Mouse (Mus musculus): ENCODE data around the gene Srd5a2.
"Not testable (repeated sequence)": the region's sequence is repeated elsewhere in the genome, so short reads cannot be mapped to it uniquely, and the experiment has no call there.

Srd5a2 gene

GRCm38 (mm10) chr17:74047210-74048082 lies at the start of gene Srd5a2:
Gene Srd5a2, minus strand, starts transcription at chr17:74047916.
- no peak for DNase-seq (ENCODE audit: low spot score in 2 of 2)

DNA sequence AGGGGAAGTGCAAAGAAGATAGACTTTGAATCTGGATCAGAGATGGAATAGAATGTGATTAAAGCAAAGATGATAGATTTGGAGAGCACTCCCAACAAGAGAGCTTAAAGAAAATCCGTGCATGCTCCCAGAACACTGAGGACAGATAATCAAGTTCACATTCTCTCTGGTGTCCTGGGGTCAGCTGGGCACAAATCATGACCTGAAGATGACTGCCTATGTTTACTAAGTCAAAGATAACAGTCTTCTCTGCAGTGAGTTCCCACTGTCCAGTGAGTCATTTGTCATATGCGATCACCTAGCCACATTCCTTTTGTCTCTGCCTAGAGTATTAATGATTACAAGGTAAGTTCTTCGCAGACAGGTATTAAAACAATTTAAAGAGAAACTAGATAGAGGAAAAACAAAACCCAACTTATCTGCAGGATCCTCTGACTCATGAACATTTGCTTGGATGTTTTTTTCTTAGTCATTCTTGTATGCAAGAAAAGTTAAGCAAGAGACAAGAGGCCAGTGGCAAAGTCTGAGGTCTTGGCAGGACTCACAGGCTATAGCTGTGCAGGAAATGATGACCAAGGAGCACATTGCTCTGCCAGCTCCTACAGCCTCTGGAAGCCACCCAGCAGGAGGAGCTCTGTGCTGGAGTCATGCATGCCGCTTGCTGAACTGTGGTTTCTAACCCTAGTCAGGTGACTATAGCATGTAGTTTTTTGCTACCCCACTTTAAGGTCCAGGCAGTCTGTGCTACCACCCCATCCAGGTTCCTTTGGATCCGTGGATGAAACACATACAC lies 41.4 kb upstream of the Srd5a2 start:
- peak; percentile 35 to 69 for DNase-seq (ENCODE audit: low spot score in 2 of 2)

GRCm38 (mm10) chr17:74088016-74088415 lies 40.3 kb upstream of the Srd5a2 start:
- DNase-seq (ENCODE audit: low spot score in 2 of 2) = no peak

- no peak for DNase-seq (ENCODE audit: low spot score in 2 of 2)
These were observed 35.7 kb upstream of the Srd5a2 start for GRCm38 (mm10) chr17:74083370-74083769.

DNA sequence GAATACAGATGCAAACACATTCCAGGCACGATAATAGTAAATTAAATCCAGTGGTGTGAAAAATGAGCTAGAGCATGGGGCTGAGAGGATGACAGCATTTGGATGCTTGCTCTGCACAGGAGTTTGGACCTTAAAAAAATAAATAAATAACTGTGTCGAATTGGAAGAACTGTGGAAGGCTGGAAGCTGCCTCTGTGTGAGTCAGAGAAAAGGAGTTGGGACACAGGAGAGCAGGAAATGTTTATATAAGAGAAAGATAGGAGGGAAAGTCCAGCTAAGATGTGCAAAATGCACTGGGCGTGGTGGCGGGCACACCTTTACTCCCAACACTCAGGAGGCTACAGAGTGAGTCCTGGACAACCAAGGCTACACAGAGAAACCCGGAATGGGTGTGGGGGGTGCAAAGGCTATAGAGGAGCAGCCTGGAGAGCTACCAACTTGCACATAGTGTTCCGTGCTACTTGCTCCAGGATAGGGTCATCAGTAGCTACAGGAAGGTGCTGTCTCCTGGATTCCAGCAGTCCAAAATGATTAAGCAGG lies 32.4 kb upstream of the Srd5a2 start:
- no peak for DNase-seq (ENCODE audit: low spot score in 2 of 2)

GRCm38 (mm10) chr17:74078776-74079495 lies 31.2 kb upstream of the Srd5a2 start:
- DNase-seq (ENCODE audit: low spot score in 2 of 2) = no peak

DNA sequence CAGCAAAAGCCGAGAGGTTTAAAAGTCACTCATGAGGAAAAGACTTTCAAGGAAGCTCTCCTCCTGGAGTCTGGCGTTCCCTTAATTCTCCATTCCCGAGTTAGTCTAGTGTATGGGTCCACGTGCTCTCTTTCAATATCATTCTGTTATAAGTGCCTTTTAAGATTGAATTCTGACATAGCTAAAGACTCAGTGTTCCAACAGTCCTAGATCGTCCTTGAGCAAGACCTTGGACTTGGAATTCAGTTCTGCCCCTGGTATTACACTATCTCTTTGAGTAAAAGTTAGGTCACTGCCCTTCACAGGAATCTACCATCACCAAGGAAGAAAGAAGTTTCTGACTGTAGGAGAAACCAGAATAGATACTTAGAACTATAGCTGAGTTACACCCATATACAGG lies 25.4 kb upstream of the Srd5a2 start:
- not testable (repeated sequence) for DNase-seq (ENCODE audit: low spot score in 2 of 2)

GRCm38 (mm10) chr17:74062763-74063162 lies 15.0 kb upstream of the Srd5a2 start:
- DNase-seq (ENCODE audit: low spot score in 2 of 2) = not testable (repeated sequence)

DNA sequence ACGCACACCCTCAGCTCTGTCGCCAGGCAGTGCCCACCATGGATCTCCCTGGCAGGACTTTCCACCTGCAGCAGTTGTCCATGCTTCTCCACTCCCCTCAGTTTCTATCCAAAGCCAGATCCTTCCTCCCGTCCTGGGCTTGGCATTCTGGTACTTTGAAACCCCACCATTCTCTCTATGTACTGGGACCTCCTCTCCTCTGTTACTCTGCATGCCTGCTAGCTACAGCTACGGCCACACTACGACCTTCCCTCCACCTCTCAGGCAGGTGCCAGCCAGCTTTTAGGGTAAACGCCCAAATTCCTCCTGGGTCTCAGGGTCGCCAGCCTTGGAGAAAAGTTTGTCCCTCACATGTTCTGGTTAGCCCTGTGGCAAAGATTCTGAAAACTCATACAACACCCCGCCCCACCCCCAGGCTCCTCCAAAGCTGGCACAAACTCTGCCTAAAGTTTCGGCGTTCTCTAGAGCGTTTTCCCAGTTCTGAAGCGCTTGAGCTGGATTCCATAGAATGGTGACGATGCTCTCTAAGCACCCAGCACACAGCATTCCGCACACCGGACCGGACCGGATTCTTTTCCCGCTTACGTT lies 607 bp upstream of the Srd5a2 start:
- DNase-seq (ENCODE audit: low spot score in 2 of 2) = no peak

GRCm38 (mm10) chr17:74043754-74044153 lies 4.0 kb downstream of the Srd5a2 start:
- no peak for DNase-seq (ENCODE audit: low spot score in 2 of 2)

- DNase-seq (ENCODE audit: low spot score in 2 of 2) = peak; percentile 72 to 75
These were observed 27.1 kb downstream of the Srd5a2 start for GRCm38 (mm10) chr17:74020526-74021203.

GRCm38 (mm10) chr17:74018281-74018680 lies 29.4 kb downstream of the Srd5a2 start:
- DNase-seq (ENCODE audit: low spot score in 2 of 2) = no peak

DNA sequence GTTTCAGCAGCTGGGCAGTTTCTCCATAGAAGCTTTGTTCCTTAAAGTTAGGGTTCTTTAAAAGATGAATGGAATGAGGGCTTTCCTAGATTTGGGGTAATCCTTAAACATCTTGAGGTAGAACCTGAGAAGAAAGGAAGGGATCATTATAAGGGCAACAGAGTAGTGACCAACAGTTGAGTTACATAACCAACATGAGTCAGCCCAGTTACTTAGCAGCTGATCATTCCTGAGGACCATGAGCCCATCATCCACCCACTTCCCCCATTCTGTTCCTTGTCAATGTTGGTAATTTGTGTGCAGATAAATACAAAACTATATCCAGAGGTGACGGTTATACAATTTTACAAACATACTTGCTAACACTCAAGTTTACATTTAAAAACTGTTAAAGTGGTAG lies 30.1 kb downstream of the Srd5a2 start:
- DNase-seq (ENCODE audit: low spot score in 2 of 2) = no peak

DNA sequence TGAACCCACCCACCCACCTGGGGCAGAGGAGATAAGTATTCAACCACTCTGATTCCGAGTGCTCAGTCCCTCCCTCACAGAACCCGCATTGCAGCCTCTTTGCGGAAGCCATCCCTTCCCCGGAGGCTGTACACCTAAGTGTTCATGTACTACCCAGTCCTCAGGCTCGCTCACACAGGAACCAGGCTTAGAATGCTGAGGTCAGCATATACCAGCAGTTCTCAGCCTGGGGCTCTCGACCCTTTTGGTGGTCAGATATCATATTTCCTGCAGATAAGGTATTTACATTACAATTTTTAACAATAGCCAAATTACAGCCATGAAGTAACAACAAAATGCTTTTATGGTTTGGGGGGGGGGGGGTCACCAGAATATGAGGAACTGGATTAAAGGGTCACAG lies 32.6 kb downstream of the Srd5a2 start:
- DNase-seq (ENCODE audit: low spot score in 2 of 2) = no peak

DNA sequence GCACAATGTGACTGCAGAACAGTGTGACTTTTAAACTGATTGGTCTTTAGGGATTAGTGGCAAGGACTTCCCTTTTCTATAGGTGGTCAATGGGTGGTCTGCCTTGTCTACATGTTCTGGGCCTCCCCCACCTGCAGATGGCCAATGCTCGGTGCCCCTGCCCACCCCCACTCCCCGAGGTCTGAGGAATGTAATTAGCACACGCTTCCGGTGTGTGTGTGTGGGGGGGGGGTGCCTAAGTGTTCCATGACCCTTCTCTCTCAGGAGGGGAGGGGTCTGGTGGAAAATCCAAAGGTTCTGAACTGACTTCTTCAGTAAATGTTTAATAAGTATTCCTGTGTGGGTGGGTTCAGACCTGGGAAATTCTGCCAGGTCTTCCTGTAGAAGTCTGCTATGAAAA lies 39.0 kb downstream of the Srd5a2 start:
- no peak for DNase-seq (ENCODE audit: low spot score in 2 of 2)

- DNase-seq (ENCODE audit: low spot score in 2 of 2) = no peak
These were observed 40.7 kb downstream of the Srd5a2 start for GRCm38 (mm10) chr17:74007001-74007400.

DNA sequence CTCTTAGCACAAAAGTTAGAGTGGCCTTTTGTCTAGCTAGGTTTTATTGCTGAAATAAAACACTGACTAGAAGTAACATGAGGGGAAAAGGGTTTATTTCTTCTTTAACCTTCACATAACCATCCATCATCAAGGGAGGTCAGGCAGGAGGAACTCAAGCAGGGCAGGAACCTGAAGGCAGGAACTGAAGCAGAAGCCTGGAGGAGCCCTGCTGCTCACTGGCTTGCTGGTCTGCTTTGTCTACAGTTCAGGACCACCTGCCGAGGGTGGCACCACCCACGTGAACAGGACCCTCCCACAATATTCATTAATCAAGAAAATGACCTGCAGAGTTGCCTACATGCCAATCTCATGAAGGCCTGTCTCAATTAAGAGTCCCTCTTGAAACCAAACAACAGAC lies 45.3 kb downstream of the Srd5a2 start:
- no peak for DNase-seq (ENCODE audit: low spot score in 2 of 2)

DNA sequence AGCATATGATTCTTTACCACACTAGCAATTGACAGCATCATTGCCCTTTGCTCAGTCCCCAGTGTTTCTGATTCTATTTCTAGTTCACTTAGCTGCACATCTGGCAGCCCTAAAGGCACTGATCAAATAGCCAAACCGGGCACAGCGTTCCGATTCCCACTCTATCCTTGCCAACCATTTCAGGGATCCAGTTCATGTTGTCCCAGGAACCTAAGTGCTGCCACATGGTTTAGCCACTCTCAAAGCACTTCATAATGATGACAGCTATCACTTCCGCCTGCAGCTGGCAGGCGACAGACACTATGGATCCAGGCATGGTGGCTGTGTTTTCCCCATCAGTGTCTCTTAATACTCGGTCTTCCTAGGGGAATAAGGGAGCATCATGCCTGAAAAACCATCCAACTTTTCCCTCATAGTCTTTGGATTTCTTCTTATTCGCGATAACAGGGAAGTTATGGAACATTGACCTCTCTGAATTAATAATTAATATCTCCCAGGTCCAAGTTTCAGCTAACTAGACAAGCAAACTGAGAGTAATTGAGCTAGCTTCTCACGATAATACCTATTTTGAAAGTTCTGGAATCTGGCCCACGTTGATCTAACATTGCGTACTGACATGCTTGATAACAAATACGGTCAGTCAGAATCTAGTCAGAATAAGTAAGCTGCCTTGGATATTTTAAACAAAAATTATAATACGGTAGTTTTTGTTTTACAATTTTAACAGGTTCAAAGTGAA lies 51.6 kb downstream of the Srd5a2 start:
- no peak for DNase-seq (ENCODE audit: low spot score in 2 of 2)

- no peak for DNase-seq (ENCODE audit: low spot score in 2 of 2)
These were observed 56.5 kb downstream of the Srd5a2 start for GRCm38 (mm10) chr17:73991264-73991663.

DNA sequence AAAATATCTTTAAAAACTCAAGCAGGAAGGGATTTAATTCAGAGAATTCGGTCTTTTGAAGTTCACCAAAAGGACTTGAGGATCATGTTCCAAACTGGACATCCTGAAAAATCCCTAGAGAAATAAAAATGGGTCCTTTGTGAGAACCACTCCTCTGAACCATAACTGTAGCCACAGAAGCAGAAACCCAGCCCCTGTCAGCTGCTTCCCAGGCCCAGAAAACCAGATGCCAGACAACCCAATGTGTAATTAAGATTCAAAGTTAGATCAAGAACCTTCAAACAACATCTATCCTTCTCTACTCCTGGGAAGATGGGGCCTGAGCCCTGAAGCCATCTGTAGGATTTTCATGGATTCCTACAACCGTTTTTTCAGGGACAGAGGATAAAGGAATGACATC lies 61.1 kb downstream of the Srd5a2 start:
- no peak for DNase-seq (ENCODE audit: low spot score in 2 of 2)

Measured in urinary bladder, postnatal 36 days (tissue).